Mouse (Mus musculus) MEL (cell line): ENCODE measurements around the gene Sox5.

ENCODE experiments used
- BHLHE40 ChIP-seq: IDR thresholded peaks from 2 replicates; pipeline ENCODE4 v1.6.1; 2012; ENCODE audit warnings: low read depth, mild to moderate bottlenecking, inconsistent platforms, low read length, improper control_type of control experiment, borderline replicate concordance
- CTCF ChIP-seq, 3 experiments: IDR thresholded peaks in 2 of 3; conservative IDR thresholded peaks in 1 of 3; 2 replicates each; pipeline ENCODE4 v1.5.1; 2011 to 2012; ENCODE audit warnings: low read length in 3 of 3, low read depth in 2 of 3, mild to moderate bottlenecking in 2 of 3, improper control_type of control experiment in 1 of 3, inconsistent platforms in 1 of 3, mixed read lengths in 1 of 3, moderate library complexity in 1 of 3; ENCODE audit not compliant: control insufficient read depth in 1 of 3, insufficient read depth in 1 of 3, poor library complexity in 1 of 3, severe bottlenecking in 1 of 3
- E2F4 ChIP-seq: IDR thresholded peaks from 2 replicates; pipeline ENCODE4 v1.6.1; 2011; ENCODE audit warnings: low read depth, low read length, improper control_type of control experiment, borderline replicate concordance
- EP300 ChIP-seq, 2 experiments: IDR thresholded peaks; 2 replicates each; pipeline ENCODE4 v1.6.1; 2011; ENCODE audit warnings: improper control_type of control experiment in 2 of 2, low read length in 2 of 2, low read depth in 1 of 2, mild to moderate bottlenecking in 1 of 2
- KAT2A ChIP-seq: conservative IDR thresholded peaks from 2 replicates; pipeline ENCODE4 v1.6.1; 2012; ENCODE audit warnings: low read depth, low read length, improper control_type of control experiment, inconsistent platforms
- MAX ChIP-seq: IDR thresholded peaks from 2 replicates; pipeline ENCODE4 v1.6.1; 2011; ENCODE audit warnings: low read length, improper control_type of control experiment
- NRF1 ChIP-seq: IDR thresholded peaks from 2 replicates; pipeline ENCODE4 v1.6.1; 2014; ENCODE audit warnings: low read depth, mild to moderate bottlenecking, inconsistent platforms, low read length, improper control_type of control experiment, moderate library complexity; ENCODE audit not compliant: poor library complexity, insufficient read depth, severe bottlenecking
- POLR2A ChIP-seq, 2 experiments: IDR thresholded peaks; 2 replicates each; pipeline ENCODE4 v1.6.1; 2011 to 2012; ENCODE audit warnings: low read length in 2 of 2, mild to moderate bottlenecking in 2 of 2, control low read depth in 1 of 2, improper control_type of control experiment in 1 of 2, low read depth in 1 of 2, moderate library complexity in 1 of 2; ENCODE audit not compliant: control insufficient read depth in 1 of 2, insufficient read depth in 1 of 2, poor library complexity in 1 of 2
- RAD21 ChIP-seq: IDR thresholded peaks from 2 replicates; pipeline ENCODE4 v1.6.1; 2011; ENCODE audit warnings: mild to moderate bottlenecking, low read depth, low read length, improper control_type of control experiment
- RCOR1 ChIP-seq: IDR thresholded peaks from 2 replicates; pipeline ENCODE4 v1.6.1; 2012; ENCODE audit warnings: low read depth, mild to moderate bottlenecking, inconsistent platforms, low read length, improper control_type of control experiment
- TAL1 ChIP-seq: IDR thresholded peaks from 2 replicates; pipeline ENCODE4 v1.6.1; 2012; ENCODE audit warnings: mild to moderate bottlenecking, inconsistent platforms, low read length, moderate library complexity, mixed read lengths
- USF2 ChIP-seq, 2 experiments: IDR thresholded peaks; 2 replicates each; pipeline ENCODE4 v1.6.1; 2011 to 2012; ENCODE audit warnings: improper control_type of control experiment in 2 of 2, low read length in 2 of 2, borderline replicate concordance in 1 of 2, inconsistent platforms in 1 of 2, low read depth in 1 of 2, mild to moderate bottlenecking in 1 of 2; ENCODE audit not compliant: insufficient read depth in 1 of 2
- ZC3H11A ChIP-seq: IDR thresholded peaks from 2 replicates; pipeline ENCODE4 v1.6.1; 2012; ENCODE audit warnings: low read depth, mild to moderate bottlenecking, inconsistent platforms, low read length, improper control_type of control experiment

DNA sequence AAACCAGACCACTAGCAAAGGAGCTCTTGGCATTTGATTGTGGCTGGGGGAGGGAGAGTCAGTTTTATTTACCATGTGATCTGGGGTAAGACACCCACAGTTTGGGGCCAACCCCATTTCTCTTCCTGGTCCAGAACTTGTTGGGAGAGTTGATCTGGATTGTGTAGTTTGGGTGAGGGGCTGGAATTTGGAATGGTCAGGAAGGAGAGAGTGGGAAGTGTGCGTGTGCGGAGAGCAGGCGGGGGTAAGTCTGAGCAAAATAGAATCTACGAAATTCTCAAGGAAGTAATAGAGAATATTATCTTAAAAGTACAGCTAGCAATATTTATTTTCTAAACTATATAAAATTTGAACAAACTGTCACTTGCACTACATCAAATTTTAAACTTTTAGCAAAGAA is 445.0 kb downstream of the Sox5 start:
- no peak for TF ChIP-seq TAL1
- no peak for TF ChIP-seq POLR2A (IDR thresholded peaks at IDR 0.05; ENCODE audit: control insufficient read depth in 1 of 2, insufficient read depth in 1 of 2, low read depth in 1 of 2, low read length in 2 of 2, poor library complexity in 1 of 2)
- TF ChIP-seq CTCF (IDR thresholded peaks at IDR 0.05 in 2 of 3, conservative IDR thresholded peaks at IDR 0.05 in 1 of 3; ENCODE audit: control insufficient read depth in 1 of 3, insufficient read depth in 1 of 3, low read depth in 2 of 3, low read length in 3 of 3, poor library complexity in 1 of 3, severe bottlenecking in 1 of 3): no peak
- no peak for TF ChIP-seq USF2 (IDR thresholded peaks at IDR 0.05; ENCODE audit: borderline replicate concordance in 1 of 2, insufficient read depth in 1 of 2, low read depth in 1 of 2, low read length in 2 of 2)
- TF ChIP-seq NRF1: no peak
- TF ChIP-seq ZC3H11A: no peak
- no peak for TF ChIP-seq EP300 (IDR thresholded peaks at IDR 0.05; ENCODE audit: low read depth in 1 of 2, low read length in 2 of 2)
- TF ChIP-seq E2F4: no peak
- no peak for TF ChIP-seq KAT2A
- TF ChIP-seq RAD21: no peak
- TF ChIP-seq MAX: no peak
- TF ChIP-seq BHLHE40: no peak
- TF ChIP-seq RCOR1: no peak
